Mouse (Mus musculus): ENCODE data around the gene Pmis2. TPM values are rescaled to one million over a fixed set of nuclear protein-coding genes. Genes with fewer than 3 reads are reported as not detected.

Gene Pmis2
- total RNA-seq, 1 experiment, result 0.36 TPM

- H3K9me3 ChIP-seq (ENCODE audit: control insufficient read depth, insufficient read depth, low read depth, low read length), result no peaks in the 10 kb centered on the region
- no peaks in the 10 kb centered on the region for H3K36me3 ChIP-seq (ENCODE audit: control insufficient read depth, insufficient read depth, low read length, poor library complexity, severe bottlenecking)
- no peak within 1 kb of the TSS for H3K27ac ChIP-seq (ENCODE audit: insufficient read depth, low read depth, low read length, poor library complexity, severe bottlenecking)
- in situ Hi-C loops (cut with MboI; ENCODE audit: low sequenced_read_pairs in 2 of 2, unreplicated experiment in 2 of 2), result no loop called here
- DNase-seq (ENCODE audit: low read depth, low spot score), result no peak
- H3K4me3 ChIP-seq (ENCODE audit: insufficient read depth in 1 of 2, low read depth in 1 of 2, low read length in 2 of 2, poor library complexity in 1 of 2, severe bottlenecking in 1 of 2), result no peak within 1 kb of the TSS
- H3K9ac ChIP-seq (ENCODE audit: insufficient read depth, low read depth, low read length, poor library complexity, severe bottlenecking), result no peak within 1 kb of the TSS
- TF ChIP-seq CHD2 (IDR thresholded peaks at IDR 0.05; ENCODE audit: low read depth, low read length) (no peak), HCFC1 (IDR thresholded peaks at IDR 0.05; ENCODE audit: borderline replicate concordance, insufficient read depth, low read length) (no peak), ZC3H11A (IDR thresholded peaks at IDR 0.05; ENCODE audit: borderline replicate concordance, low read depth, low read length) (no peak), ZNF384 (IDR thresholded peaks at IDR 0.05; ENCODE audit: low read depth, low read length) (no peak), MAFK (IDR thresholded peaks at IDR 0.05; ENCODE audit: insufficient read depth, low read depth, low read length) (no peak)
- peaks cover 0 to 3% of the 10 kb centered on the region in 2 experiments; a peak in 1 of 4 replicates for H3K4me1 ChIP-seq (ENCODE audit: control insufficient read depth in 2 of 2, insufficient read depth in 2 of 2, low read length in 2 of 2, poor library complexity in 1 of 2)
These were observed 40.5 kb upstream of the Pmis2 start, which contains the start of gene Atp4a for GRCm38 (mm10) chr7:30711942-30712341. Atp4a (plus strand) TSS chr7:30712209.

GRCm38 (mm10) chr7:30707441-30707840, 36.0 kb upstream of the Pmis2 start:
- no peaks in the 10 kb centered on the region for H3K9me3 ChIP-seq (ENCODE audit: control insufficient read depth, insufficient read depth, low read depth, low read length)
- H3K9ac ChIP-seq (ENCODE audit: insufficient read depth, low read depth, low read length, poor library complexity, severe bottlenecking), result no peak overlapping the region
- no peak overlapping the region for H3K4me3 ChIP-seq (ENCODE audit: insufficient read depth in 1 of 2, low read depth in 1 of 2, low read length in 2 of 2, poor library complexity in 1 of 2, severe bottlenecking in 1 of 2)
- H3K4me1 ChIP-seq (ENCODE audit: control insufficient read depth in 2 of 2, insufficient read depth in 2 of 2, low read length in 2 of 2, poor library complexity in 1 of 2), result no peaks in the 10 kb centered on the region
- no peak for DNase-seq (ENCODE audit: low read depth, low spot score)
- no peak overlapping the region for H3K27ac ChIP-seq (ENCODE audit: insufficient read depth, low read depth, low read length, poor library complexity, severe bottlenecking)
- in situ Hi-C loops (cut with MboI; ENCODE audit: low sequenced_read_pairs in 2 of 2, unreplicated experiment in 2 of 2), result no loop called here
- H3K36me3 ChIP-seq (ENCODE audit: control insufficient read depth, insufficient read depth, low read length, poor library complexity, severe bottlenecking), result no peaks in the 10 kb centered on the region
- TF ChIP-seq ZNF384 (IDR thresholded peaks at IDR 0.05; ENCODE audit: low read depth, low read length), result no peak
- TF ChIP-seq ZC3H11A (IDR thresholded peaks at IDR 0.05; ENCODE audit: borderline replicate concordance, low read depth, low read length), result no peak
- TF ChIP-seq MAFK (IDR thresholded peaks at IDR 0.05; ENCODE audit: insufficient read depth, low read depth, low read length), result no peak
- TF ChIP-seq CHD2 (IDR thresholded peaks at IDR 0.05; ENCODE audit: low read depth, low read length), result no peak
- no peak for TF ChIP-seq HCFC1 (IDR thresholded peaks at IDR 0.05; ENCODE audit: borderline replicate concordance, insufficient read depth, low read length)

- TF ChIP-seq HCFC1 (IDR thresholded peaks at IDR 0.05; ENCODE audit: borderline replicate concordance, insufficient read depth, low read length) (no peak), MAFK (IDR thresholded peaks at IDR 0.05; ENCODE audit: insufficient read depth, low read depth, low read length) (no peak), ZC3H11A (IDR thresholded peaks at IDR 0.05; ENCODE audit: borderline replicate concordance, low read depth, low read length) (no peak), ZNF384 (IDR thresholded peaks at IDR 0.05; ENCODE audit: low read depth, low read length) (no peak), CHD2 (IDR thresholded peaks at IDR 0.05; ENCODE audit: low read depth, low read length) (no peak)
- no peak overlapping the region for H3K9ac ChIP-seq (ENCODE audit: insufficient read depth, low read depth, low read length, poor library complexity, severe bottlenecking)
- no peaks in the 10 kb centered on the region for H3K4me1 ChIP-seq (ENCODE audit: control insufficient read depth in 2 of 2, insufficient read depth in 2 of 2, low read length in 2 of 2, poor library complexity in 1 of 2)
- H3K27ac ChIP-seq (ENCODE audit: insufficient read depth, low read depth, low read length, poor library complexity, severe bottlenecking), result no peak overlapping the region
- in situ Hi-C loops (cut with MboI; ENCODE audit: low sequenced_read_pairs in 2 of 2, unreplicated experiment in 2 of 2), result no loop called here
- no peaks in the 10 kb centered on the region for H3K36me3 ChIP-seq (ENCODE audit: control insufficient read depth, insufficient read depth, low read length, poor library complexity, severe bottlenecking)
- H3K4me3 ChIP-seq (ENCODE audit: insufficient read depth in 1 of 2, low read depth in 1 of 2, low read length in 2 of 2, poor library complexity in 1 of 2, severe bottlenecking in 1 of 2), result no peak overlapping the region
- DNase-seq (ENCODE audit: low read depth, low spot score), result no peak
- H3K9me3 ChIP-seq (ENCODE audit: control insufficient read depth, insufficient read depth, low read depth, low read length), result no peaks in the 10 kb centered on the region
These were observed 34.9 kb upstream of the Pmis2 start for GRCm38 (mm10) chr7:30706214-30706882.

GRCm38 (mm10) chr7:30698589-30698988, 27.2 kb upstream of the Pmis2 start, which contains the start of gene 2200002J24Rik:
2200002J24Rik (plus strand) TSS chr7:30698926.
- Histone ChIP-seq H3K36me3 (ENCODE audit: control insufficient read depth, insufficient read depth, low read length, poor library complexity, severe bottlenecking) (no peaks in the 10 kb centered on the region), H3K27ac (ENCODE audit: insufficient read depth, low read depth, low read length, poor library complexity, severe bottlenecking) (no peak within 1 kb of the TSS; the same call in 1 of the 2 replicates), H3K9ac (ENCODE audit: insufficient read depth, low read depth, low read length, poor library complexity, severe bottlenecking) (no peak within 1 kb of the TSS), H3K4me1 (ENCODE audit: control insufficient read depth in 2 of 2, insufficient read depth in 2 of 2, low read length in 2 of 2, poor library complexity in 1 of 2) (peaks cover 0 to 5% of the 10 kb centered on the region in 2 experiments; a peak in 1 of 4 replicates), H3K9me3 (ENCODE audit: control insufficient read depth, insufficient read depth, low read depth, low read length) (no peaks in the 10 kb centered on the region), H3K4me3 (ENCODE audit: insufficient read depth in 1 of 2, low read depth in 1 of 2, low read length in 2 of 2, poor library complexity in 1 of 2, severe bottlenecking in 1 of 2) (no peak within 1 kb of the TSS)
- TF ChIP-seq CHD2 (IDR thresholded peaks at IDR 0.05; ENCODE audit: low read depth, low read length) (0 out of 2 replicates have a peak, but pooled peaks have one; percentile 37), ZC3H11A (IDR thresholded peaks at IDR 0.05; ENCODE audit: borderline replicate concordance, low read depth, low read length) (no peak)
- DNase-seq (ENCODE audit: low read depth, low spot score), result peak; percentile 50
- in situ Hi-C loops (cut with MboI; ENCODE audit: low sequenced_read_pairs in 2 of 2, unreplicated experiment in 2 of 2), result no loop called here
